Mouse (Mus musculus) C2C12 (cell line): ENCODE measurements around the gene Kat2a.

Experiments
- CTCF ChIP-seq: IDR thresholded peaks from one replicate; pipeline ENCODE4 v1.5.1; 2011; ENCODE audit not compliant: control insufficient read depth, insufficient read depth, insufficient read length
- MAX ChIP-seq: IDR thresholded peaks from one replicate; pipeline ENCODE4 v1.6.1; 2011; ENCODE audit warnings: mild to moderate bottlenecking, control low read depth
- MYOD1 ChIP-seq: IDR thresholded peaks from one replicate; pipeline ENCODE4 v1.6.1; 2011; ENCODE audit warnings: low read depth; ENCODE audit not compliant: control insufficient read depth, insufficient read length
- MYOG ChIP-seq: IDR thresholded peaks from one replicate; pipeline ENCODE4 v1.6.1; 2011; ENCODE audit not compliant: control insufficient read depth, insufficient read length; ENCODE audit errors: extremely low read depth

GRCm38 (mm10) chr11:100688443-100688842 lies 23.8 kb downstream of the Kat2a start:
- no peak for TF ChIP-seq MYOD1
- no peak for TF ChIP-seq CTCF
- no peak for TF ChIP-seq MAX
- TF ChIP-seq MYOG = no peak
